In the genomic region with DNA sequence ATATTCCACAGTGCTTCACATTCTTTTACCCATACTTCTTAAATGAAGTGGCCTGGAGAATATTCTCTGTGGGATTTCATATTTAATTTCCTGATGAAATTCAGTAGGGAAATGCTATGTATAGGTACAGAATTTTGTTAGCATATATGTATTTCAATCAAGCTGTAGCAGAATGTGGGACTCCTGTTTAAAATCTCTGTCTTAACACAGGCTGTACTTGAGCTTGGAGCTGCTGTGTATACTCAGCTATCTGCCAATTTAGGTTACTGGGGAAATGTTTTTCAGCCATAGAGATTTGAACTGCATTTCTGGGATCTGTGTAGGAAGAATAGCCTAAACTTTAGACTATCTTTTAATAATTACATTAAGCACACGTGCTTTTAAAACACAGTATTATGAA, we compare ENCODE assay signal across 23 mouse cellular contexts.
DNase-seq lines count a peak whose midpoint lies in the region; ATAC-seq and TF ChIP-seq lines count a peak whose summit lies in the region.
"Had no signal": no experiment of that assay in that cellular context is flagged by ENCODE, and none has a peak within 500 bp of the region (broad histone marks: within the 10 kb centered on the region; RNA-seq: fewer than 3 reads in every experiment).

No protein-coding gene starts in this region.

- no peaks in the 10 kb centered on the region for H3K9me3 ChIP-seq in forebrain, embryonic 15.5 days
- H3K9me3 ChIP-seq in forebrain, embryonic 10.5 days: no peaks in the 10 kb centered on the region
- no peaks in the 10 kb centered on the region for H3K9me3 ChIP-seq in forebrain, postnatal 0 days (ENCODE audit: low read length)
- H3K9me3 ChIP-seq in forebrain, embryonic 12.5 days: no peaks in the 10 kb centered on the region
- H3K9me3 ChIP-seq: embryonic facial prominence, embryonic 10.5 days; embryonic facial prominence, embryonic 12.5 days had no signal

- no peaks in the 10 kb centered on the region for H3K36me3 ChIP-seq in forebrain, embryonic 15.5 days
- no peaks in the 10 kb centered on the region for H3K36me3 ChIP-seq in forebrain, embryonic 10.5 days (replicated peaks)
- no peaks in the 10 kb centered on the region for H3K36me3 ChIP-seq in forebrain, postnatal 0 days (ENCODE audit: insufficient read depth)
- H3K36me3 ChIP-seq in forebrain, embryonic 12.5 days (replicated peaks): no peaks in the 10 kb centered on the region
- H3K36me3 ChIP-seq: embryonic facial prominence, embryonic 10.5 days; embryonic facial prominence, embryonic 12.5 days; G1E had no signal

- TF ChIP-seq CTCF in forebrain, postnatal 0 days (IDR thresholded peaks at IDR 0.05; ENCODE audit: low read depth): no peak
- no peak for TF ChIP-seq CTCF in layer of hippocampus, adult 2 months (conservative IDR thresholded peaks at IDR 0.05)

- no peak overlapping the region for H3K4me3 ChIP-seq in forebrain, embryonic 15.5 days
- H3K4me3 ChIP-seq in forebrain, embryonic 10.5 days: no peak overlapping the region
- H3K4me3 ChIP-seq in forebrain, postnatal 0 days (ENCODE audit: low read depth, low read length): no peak overlapping the region
- H3K4me3 ChIP-seq in forebrain, embryonic 12.5 days (replicated peaks): no peak overlapping the region
- H3K4me3 ChIP-seq in layer of hippocampus, adult 2 months: no peak overlapping the region
- H3K4me3 ChIP-seq: embryonic facial prominence, embryonic 10.5 days; embryonic facial prominence, embryonic 12.5 days had no signal

- H3K27me3 ChIP-seq in forebrain, embryonic 15.5 days: no peaks in the 10 kb centered on the region
- no peaks in the 10 kb centered on the region for H3K27me3 ChIP-seq in forebrain, embryonic 10.5 days (ENCODE audit: poor library complexity, severe bottlenecking)
- H3K27me3 ChIP-seq in forebrain, postnatal 0 days (ENCODE audit: insufficient read depth, low read length): no peaks in the 10 kb centered on the region
- H3K27me3 ChIP-seq in forebrain, embryonic 12.5 days: no peaks in the 10 kb centered on the region
- H3K27me3 ChIP-seq: CH12.LX; embryonic facial prominence, embryonic 12.5 days; Patski had no signal

- 0 out of 2 replicates have a peak, but pooled peaks cover 4% of the 10 kb centered on the region for H3K4me1 ChIP-seq in forebrain, embryonic 15.5 days
- 0 out of 2 replicates have a peak, but pooled peaks cover 1% of the 10 kb centered on the region for H3K4me1 ChIP-seq in forebrain, embryonic 10.5 days
- H3K4me1 ChIP-seq in forebrain, postnatal 0 days (ENCODE audit: insufficient read depth): no peaks in the 10 kb centered on the region
- H3K4me1 ChIP-seq in forebrain, embryonic 12.5 days: no peaks in the 10 kb centered on the region
- H3K4me1 ChIP-seq: embryonic facial prominence, embryonic 10.5 days; embryonic facial prominence, embryonic 12.5 days had no signal

- DNase-seq in forebrain, embryonic 10.5 days (ENCODE audit: extremely low spot score, low spot score): no peak
- peak; percentile 34 for DNase-seq in forebrain, postnatal 0 days
- no peak for DNase-seq in layer of hippocampus, adult 2 months (ENCODE audit: low spot score in 2 of 2)
- DNase-seq in layer of hippocampus, adult 8-10 months (ENCODE audit: low spot score in 2 of 2): no peak
- DNase-seq: adrenal gland, adult 8-10 months; adrenal gland, postnatal 14 days; adrenal gland, postnatal 36 days; B cell, adult 2 months; cerebellum, adult 11-12 months; cerebellum, adult 2 months; cerebellum, adult 9-10 months; cerebellum, postnatal 10 days; cerebellum, postnatal 25 days had no signal

- no peak overlapping the region for H3K4me2 ChIP-seq in forebrain, embryonic 15.5 days (replicated peaks)
- no peak overlapping the region for H3K4me2 ChIP-seq in forebrain, postnatal 0 days (ENCODE audit: low read depth)
- no peak overlapping the region for H3K4me2 ChIP-seq in forebrain, embryonic 12.5 days
- H3K4me2 ChIP-seq: embryonic facial prominence, embryonic 12.5 days had no signal

- H3K27ac ChIP-seq in forebrain, embryonic 15.5 days (replicated peaks): peak overlapping the region; percentile 72
- no peak overlapping the region for H3K27ac ChIP-seq in forebrain, embryonic 10.5 days
- peak overlapping the region; percentile 73 for H3K27ac ChIP-seq in forebrain, postnatal 0 days (ENCODE audit: low read depth, low read length)
- H3K27ac ChIP-seq in forebrain, embryonic 12.5 days: no peak overlapping the region
- peak overlapping the region; percentile 49 for H3K27ac ChIP-seq in layer of hippocampus, adult 2 months
- H3K27ac ChIP-seq: embryonic facial prominence, embryonic 10.5 days; embryonic facial prominence, embryonic 12.5 days had no signal

- H3K9ac ChIP-seq in forebrain, embryonic 15.5 days (replicated peaks): no peak overlapping the region
- no peak overlapping the region for H3K9ac ChIP-seq in forebrain, postnatal 0 days
- no peak overlapping the region for H3K9ac ChIP-seq in forebrain, embryonic 12.5 days
- H3K9ac ChIP-seq: embryonic facial prominence, embryonic 12.5 days had no signal

- 74% methylated on average over 1 of the region's 1 CpGs for WGBS in forebrain, embryonic 15.5 days
- WGBS in forebrain, embryonic 10.5 days: 84% methylated on average over 1 of the region's 1 CpGs
- WGBS in forebrain, postnatal 0 days: 79% methylated on average over 1 of the region's 1 CpGs
- 65% methylated on average over 1 of the region's 1 CpGs for WGBS in forebrain, embryonic 12.5 days

- ATAC-seq in forebrain, embryonic 15.5 days (replicated peaks): no peak
- ATAC-seq in forebrain, postnatal 0 days: peak; percentile 56
- ATAC-seq in forebrain, embryonic 12.5 days (ENCODE audit: low FRiP score): no peak
- ATAC-seq: activated CD4-positive, CD25-positive, alpha-beta regulatory T cell, adult 4 months; CD4-positive, CD25-positive, alpha-beta regulatory T cell, adult 4 months; forebrain, embryonic 14.5 days; Patski had no signal

Comparison
In these comparisons a context has a peak if more than half of its experiments do, and no peak if none do; other contexts are left out.
1. H3K27ac ChIP-seq: peak in forebrain, embryonic 15.5 days (single experiment), forebrain, postnatal 0 days (single experiment) and layer of hippocampus, adult 2 months (single experiment); none in forebrain, embryonic 10.5 days (single experiment) and forebrain, embryonic 12.5 days (single experiment).